Mouse (Mus musculus) neural tube, embryonic 13.5 days (tissue): Measurements from ENCODE around the gene Fam169a. TPM values are rescaled to one million over a fixed set of nuclear protein-coding genes. Genes with fewer than 3 reads are reported as not detected.
"Not testable (repeated sequence)": the region's sequence is repeated elsewhere in the genome, so short reads cannot be mapped to it uniquely, and the experiment has no call there.

ENCODE experiments used
- ATAC-seq: fragments of 200-750 bp; cut with Nextera tagmentation; 2 replicates; pipeline ENCODE4 v1.8.0; 2017; ENCODE audit warnings: low read depth, mild to moderate bottlenecking, moderate TSS enrichment, moderate library complexity
- H3K27ac ChIP-seq: fragments of 300-500 bp; sonication (generic); replicated peaks from 2 replicates; pipeline ENCODE4 v1.5.1; 2015; ENCODE audit warnings: moderate library complexity, mild to moderate bottlenecking, inconsistent platforms
- H3K27me3 ChIP-seq: fragments of 300-500 bp; sonication (generic); 2 replicates; pipeline ENCODE4 v1.6.1; 2015; ENCODE audit warnings: mild to moderate bottlenecking, inconsistent platforms
- H3K36me3 ChIP-seq: fragments of 300-500 bp; sonication (generic); 2 replicates; pipeline ENCODE4 v1.6.1; 2015; ENCODE audit warnings: mild to moderate bottlenecking, inconsistent platforms
- H3K4me1 ChIP-seq: fragments of 300-500 bp; sonication (generic); replicated peaks from 2 replicates; pipeline ENCODE4 v1.6.1; 2015; ENCODE audit warnings: inconsistent platforms
- H3K4me2 ChIP-seq: fragments of 300-500 bp; sonication (generic); 2 replicates; pipeline ENCODE4 v1.6.1; 2015; ENCODE audit warnings: inconsistent platforms, mild to moderate bottlenecking, moderate library complexity
- H3K4me3 ChIP-seq: fragments of 300-500 bp; sonication (generic); 2 replicates; pipeline ENCODE4 v1.5.1; 2015; ENCODE audit warnings: mild to moderate bottlenecking, inconsistent platforms
- H3K9ac ChIP-seq: fragments of 300-500 bp; sonication (generic); 2 replicates; pipeline ENCODE4 v1.6.1; 2015; ENCODE audit warnings: moderate library complexity, mild to moderate bottlenecking, inconsistent platforms
- H3K9me3 ChIP-seq: fragments of 300-500 bp; sonication (generic); 2 replicates; pipeline ENCODE4 v1.6.1; 2016; ENCODE audit warnings: inconsistent platforms
- WGBS: fragments of 180-500 bp; shearing (Covaris S2); methylation state at CpG from one replicate; pipeline ENCODE4 v1.1.7; 2015; 5-methylcytosine and 5-hydroxymethylcytosine counted together
- polyA plus RNA-seq: library from polyadenylated mRNA; unstranded; fragments of >200 nt; fragmentation: Nextera tagmentation; extraction: Ambion mirVana; gene quantifications from 2 replicates; pipeline ENCODE4 v1.2.1, GENCODE M21; 2015

Gene Fam169a
- polyA plus RNA-seq, 1 experiment from 2014 or later, result 22.1 TPM

DNA sequence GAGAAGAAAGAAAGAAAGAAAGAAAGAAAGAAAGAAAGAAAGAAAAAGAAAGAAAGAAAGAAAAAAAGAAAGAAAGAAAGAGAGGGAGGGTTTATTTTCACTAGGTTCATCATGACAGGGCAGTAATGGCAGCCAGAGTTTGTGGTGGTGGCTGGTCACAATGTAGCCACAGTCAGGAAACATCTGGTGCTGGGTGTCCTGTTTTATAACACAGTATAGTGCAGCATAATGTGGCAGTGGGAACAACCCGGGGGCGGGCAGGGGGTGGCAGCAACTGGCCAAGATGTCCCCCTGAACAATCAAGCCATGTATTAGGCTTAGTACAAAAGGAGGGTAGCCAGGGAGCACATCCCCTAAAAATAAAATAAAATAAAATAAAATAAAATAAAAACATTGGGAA lies 3.7 kb upstream of the Fam169a start:
- Histone ChIP-seq H3K36me3 (no peaks in the 10 kb centered on the region), H3K9me3 (no peaks in the 10 kb centered on the region), H3K27ac (no peak overlapping the region), H3K4me3 (no peak overlapping the region), H3K4me2 (no peak overlapping the region), H3K27me3 (no peaks in the 10 kb centered on the region), H3K9ac (no peak overlapping the region), H3K4me1 (no peaks in the 10 kb centered on the region)
- 81% methylated on average over 2 of the region's 2 CpGs for WGBS
- no peak for ATAC-seq

DNA sequence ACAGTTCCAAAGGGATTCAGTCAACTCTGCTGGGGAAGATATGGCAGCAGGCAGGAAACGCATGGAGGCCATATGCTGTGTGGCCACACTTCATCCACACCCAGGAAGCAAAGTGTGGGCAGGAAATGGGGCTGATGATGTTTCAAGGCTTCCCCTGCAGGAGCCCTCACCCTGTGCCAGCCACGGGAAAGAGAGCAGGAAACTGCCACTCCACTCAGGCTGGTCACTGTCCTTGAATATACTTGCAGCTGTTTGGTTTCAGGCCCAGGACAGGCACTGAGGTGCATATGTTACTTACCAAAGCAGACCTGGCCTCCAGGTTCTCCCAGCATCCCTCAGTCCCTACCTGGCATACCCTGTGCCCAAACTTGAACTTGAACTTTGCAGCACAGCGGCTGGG lies 2.7 kb upstream of the Fam169a start:
- ATAC-seq, result no peak

GRCm38 (mm10) chr13:97064844-97065621 lies 2.1 kb upstream of the Fam169a start:
- 45% methylated on average over 18 of the region's 18 CpGs for WGBS
- H3K27me3 ChIP-seq, H3K4me1 ChIP-seq, H3K9me3 ChIP-seq, H3K4me3 ChIP-seq, ATAC-seq, H3K9ac ChIP-seq, H3K36me3 ChIP-seq, H3K27ac ChIP-seq: not testable (repeated sequence)
- 0 out of 2 replicates have a peak overlapping the region, but pooled peaks have one; percentile 13 for H3K4me2 ChIP-seq

More for the DNA sequence above, 2.7 kb upstream of the Fam169a start:
- no peaks in the 10 kb centered on the region for H3K27me3 ChIP-seq
- 55% methylated on average over 3 of the region's 3 CpGs for WGBS
- H3K9ac ChIP-seq, result no peak overlapping the region
- H3K27ac ChIP-seq, result no peak overlapping the region
- no peaks in the 10 kb centered on the region for H3K9me3 ChIP-seq
- H3K4me1 ChIP-seq, result no peaks in the 10 kb centered on the region
- no peaks in the 10 kb centered on the region for H3K36me3 ChIP-seq
- no peak overlapping the region for H3K4me3 ChIP-seq
- H3K4me2 ChIP-seq, result no peak overlapping the region

GRCm38 (mm10) chr13:97067691-97068090 lies 605 bp downstream of the Fam169a start:
- no peak overlapping the region for H3K4me2 ChIP-seq
- peaks cover 6% of the 10 kb centered on the region; the same call in 1 of the 2 replicates for H3K27me3 ChIP-seq
- WGBS, result 7% methylated on average over 6 of the region's 6 CpGs
- no peak overlapping the region for H3K4me3 ChIP-seq
- peaks cover 7% of the 10 kb centered on the region; the same call in 1 of the 2 replicates for H3K4me1 ChIP-seq
- no peak overlapping the region for H3K9ac ChIP-seq
- H3K36me3 ChIP-seq, result no peaks in the 10 kb centered on the region
- ATAC-seq, result no peak
- H3K9me3 ChIP-seq, result no peaks in the 10 kb centered on the region
- H3K27ac ChIP-seq, result no peak overlapping the region

DNA sequence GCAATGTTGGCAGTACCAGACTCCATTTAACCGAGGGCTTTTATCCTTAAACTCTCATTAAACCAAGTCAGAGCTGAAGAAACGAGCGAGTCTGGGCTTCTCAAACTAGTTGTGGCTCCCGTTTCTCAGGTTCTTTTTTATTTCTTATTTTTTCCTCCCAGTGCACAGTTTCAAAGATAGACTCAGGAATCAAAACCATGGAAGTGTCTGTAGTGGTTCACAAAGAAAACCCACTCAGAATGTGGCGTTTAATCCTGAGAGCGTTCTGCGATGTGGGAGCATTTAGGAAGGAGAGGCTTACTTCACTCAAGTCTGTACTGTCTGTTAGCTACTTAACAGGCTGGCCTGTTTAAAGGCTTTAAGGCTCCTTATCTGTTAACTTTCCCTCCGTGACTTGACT lies 1.1 kb downstream of the Fam169a start:
- H3K36me3 ChIP-seq, result no peaks in the 10 kb centered on the region
- H3K9ac ChIP-seq, result no peak overlapping the region
- no peak overlapping the region for H3K27ac ChIP-seq
- peaks cover 11% of the 10 kb centered on the region for H3K4me1 ChIP-seq
- no peaks in the 10 kb centered on the region for H3K9me3 ChIP-seq
- peaks cover 6% of the 10 kb centered on the region; the same call in 1 of the 2 replicates for H3K27me3 ChIP-seq
- ATAC-seq, result no peak
- WGBS, result 53% methylated on average over 8 of the region's 8 CpGs
- H3K4me2 ChIP-seq, result no peak overlapping the region
- H3K4me3 ChIP-seq, result no peak overlapping the region

DNA sequence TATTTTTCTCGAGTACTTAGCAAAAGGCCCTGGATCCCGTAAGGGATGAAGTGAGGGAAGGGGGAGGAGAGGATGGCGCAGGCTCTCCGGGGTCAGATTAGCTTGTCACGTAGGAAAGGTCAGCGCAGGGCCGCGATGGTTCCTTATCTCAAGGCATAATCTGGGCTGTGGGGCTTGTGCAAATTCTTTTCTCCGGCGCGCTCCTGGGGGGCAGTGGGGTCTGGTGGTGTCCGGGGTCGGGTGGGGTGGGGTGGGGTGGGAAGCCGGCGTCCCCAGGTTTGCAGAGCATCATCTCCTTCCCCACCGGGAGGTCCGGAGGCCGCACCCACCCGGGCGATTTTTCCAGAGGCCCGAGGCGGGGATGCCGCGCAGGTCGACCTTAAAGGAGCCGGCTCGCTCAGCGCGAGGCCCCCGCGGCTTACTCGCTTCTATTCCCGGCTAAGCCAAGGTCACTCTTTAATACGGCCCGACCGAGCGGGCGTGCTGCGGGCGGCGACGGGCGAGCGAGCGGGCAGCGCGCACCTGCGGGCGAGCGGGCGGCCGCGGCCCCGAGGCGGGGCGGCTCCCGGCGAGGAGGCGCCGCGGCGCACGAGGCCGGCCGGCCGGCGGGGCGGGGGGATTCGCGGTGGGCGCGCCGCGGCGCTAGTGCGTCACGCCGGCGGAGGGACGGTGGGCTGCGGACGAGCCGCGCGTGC lies 4.0 kb downstream of the Fam169a start:
- Histone ChIP-seq H3K9ac (peak overlapping the region; percentile 86), H3K27ac (peak overlapping the region; percentile 94), H3K4me3 (peak overlapping the region; percentile 83), H3K4me2 (peak overlapping the region; percentile 74), H3K9me3 (no peaks in the 10 kb centered on the region), H3K27me3 (peaks cover 6% of the 10 kb centered on the region; the same call in 1 of the 2 replicates), H3K4me1 (peaks cover 18% of the 10 kb centered on the region), H3K36me3 (no peaks in the 10 kb centered on the region)
- under 1% methylated on average over 55 of the region's 85 CpGs for WGBS
- ATAC-seq, result peak; percentile 89

DNA sequence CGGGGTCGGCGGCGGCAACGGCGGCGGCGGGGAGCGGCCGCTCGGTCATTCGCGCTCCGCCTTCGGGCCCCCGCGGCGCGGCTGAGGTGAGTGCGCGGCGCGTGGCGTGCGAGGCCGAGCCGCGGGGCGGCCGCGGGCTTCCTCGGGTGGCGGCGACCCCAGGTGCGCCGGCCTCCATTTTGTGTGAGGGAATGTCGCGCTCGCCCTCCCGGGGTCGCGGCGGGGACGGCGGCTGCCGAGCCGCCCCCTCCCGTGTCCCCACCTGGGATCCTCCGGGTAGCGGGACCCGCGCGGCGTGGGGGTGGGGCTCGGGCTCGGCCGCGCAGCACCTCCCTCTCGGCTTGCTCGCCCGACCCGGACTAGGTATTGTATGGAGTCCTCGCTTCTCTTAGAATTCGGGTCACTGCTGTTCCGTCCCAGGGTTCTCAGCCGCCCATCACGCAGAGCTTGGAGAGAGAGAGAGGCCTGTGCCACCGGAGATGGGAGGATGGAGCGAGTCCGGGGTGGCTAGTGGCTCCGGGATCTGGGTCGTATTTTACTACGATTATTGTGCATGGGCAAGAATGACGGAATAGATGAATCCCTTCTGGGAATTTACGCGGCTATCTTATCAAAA lies 4.6 kb downstream of the Fam169a start:
- H3K9me3 ChIP-seq, result no peaks in the 10 kb centered on the region

DNA sequence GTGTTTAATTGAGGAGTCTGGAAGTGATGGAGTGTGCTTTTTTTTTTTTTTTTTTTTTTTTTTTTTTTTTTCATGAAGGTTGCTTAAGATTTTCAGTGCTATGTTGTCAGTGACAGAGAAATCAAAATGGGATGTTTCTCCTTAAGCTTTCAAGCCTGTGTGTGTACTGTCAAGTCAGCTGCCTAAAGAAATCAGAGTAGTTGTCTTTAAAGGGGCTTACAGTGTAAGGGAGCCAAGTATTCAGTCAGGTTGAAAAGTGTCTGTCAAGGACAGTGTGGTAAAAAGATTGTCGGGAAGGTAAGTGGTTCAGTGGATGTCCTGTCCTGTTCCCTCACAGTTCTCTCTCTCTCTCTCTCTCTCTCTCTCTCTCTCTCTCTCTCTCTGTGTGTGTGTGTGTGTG lies 6.4 kb downstream of the Fam169a start:
- H3K27me3 ChIP-seq, result peaks cover 6% of the 10 kb centered on the region; the same call in 1 of the 2 replicates
- no peaks in the 10 kb centered on the region for H3K9me3 ChIP-seq
- 79% methylated on average over 1 of the region's 1 CpGs for WGBS
- H3K4me1 ChIP-seq, result peaks cover 18% of the 10 kb centered on the region
- H3K4me3 ChIP-seq, result no peak overlapping the region
- H3K27ac ChIP-seq, result no peak overlapping the region
- H3K4me2 ChIP-seq, result peak overlapping the region; percentile 74
- ATAC-seq, result no peak
- no peaks in the 10 kb centered on the region for H3K36me3 ChIP-seq
- H3K9ac ChIP-seq, result no peak overlapping the region

More for the DNA sequence above, 4.6 kb downstream of the Fam169a start:
- under 1% methylated on average over 62 of the region's 76 CpGs for WGBS
- Histone ChIP-seq H3K9ac (peak overlapping the region; percentile 86), H3K4me1 (peaks cover 18% of the 10 kb centered on the region), H3K27me3 (peaks cover 6% of the 10 kb centered on the region; the same call in 1 of the 2 replicates), H3K36me3 (no peaks in the 10 kb centered on the region), H3K4me3 (peak overlapping the region; percentile 83), H3K27ac (peak overlapping the region; percentile 94), H3K4me2 (peak overlapping the region; percentile 74)
- ATAC-seq, result peak; percentile 85

DNA sequence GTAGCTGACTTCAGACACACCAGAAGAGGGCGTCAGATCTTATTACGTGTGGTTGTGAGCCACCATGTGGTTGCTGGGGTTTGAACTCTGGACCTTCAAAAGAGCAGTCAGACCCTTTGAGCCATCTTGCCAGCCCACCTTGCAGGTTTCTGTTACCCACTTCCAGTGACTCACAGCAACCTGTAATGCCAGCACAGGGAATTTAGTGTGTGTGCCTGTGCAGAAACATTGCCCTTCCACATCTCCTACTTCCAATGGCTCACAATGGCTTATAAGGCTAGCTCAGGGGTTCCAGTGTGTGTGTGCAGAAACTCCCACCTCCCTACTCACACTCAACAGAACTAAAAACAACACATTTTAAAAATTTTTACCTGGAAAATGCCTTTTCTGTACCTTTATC lies 10.5 kb downstream of the Fam169a start:
- Histone ChIP-seq H3K4me2 (no peak overlapping the region), H3K36me3 (no peaks in the 10 kb centered on the region), H3K4me1 (peaks cover 13% of the 10 kb centered on the region), H3K9ac (no peak overlapping the region), H3K9me3 (no peaks in the 10 kb centered on the region), H3K27me3 (no peaks in the 10 kb centered on the region), H3K4me3 (no peak overlapping the region), H3K27ac (no peak overlapping the region)
- 92% methylated on average over 2 of the region's 2 CpGs for WGBS
- ATAC-seq, result no peak

GRCm38 (mm10) chr13:97080201-97080600 lies 13.1 kb downstream of the Fam169a start:
- Histone ChIP-seq H3K9me3 (no peaks in the 10 kb centered on the region), H3K27me3 (no peaks in the 10 kb centered on the region), H3K4me1 (no peaks in the 10 kb centered on the region), H3K27ac (no peak overlapping the region), H3K4me3 (no peak overlapping the region), H3K36me3 (no peaks in the 10 kb centered on the region), H3K9ac (no peak overlapping the region), H3K4me2 (no peak overlapping the region)
- no peak for ATAC-seq
- WGBS, result 84% methylated on average over 2 of the region's 2 CpGs

GRCm38 (mm10) chr13:97080615-97081014 lies 13.5 kb downstream of the Fam169a start:
- ATAC-seq, result no peak
- Histone ChIP-seq H3K27ac (no peak overlapping the region), H3K4me3 (no peak overlapping the region), H3K9me3 (no peaks in the 10 kb centered on the region), H3K36me3 (no peaks in the 10 kb centered on the region), H3K27me3 (no peaks in the 10 kb centered on the region), H3K9ac (no peak overlapping the region), H3K4me2 (no peak overlapping the region), H3K4me1 (no peaks in the 10 kb centered on the region)
- 90% methylated on average over 3 of the region's 3 CpGs for WGBS

GRCm38 (mm10) chr13:97082432-97082831 lies 15.3 kb downstream of the Fam169a start:
- H3K9me3 ChIP-seq, result no peaks in the 10 kb centered on the region
- no peaks in the 10 kb centered on the region for H3K27me3 ChIP-seq
- H3K27ac ChIP-seq, result no peak overlapping the region
- no peak overlapping the region for H3K4me2 ChIP-seq
- no peak for ATAC-seq
- no peaks in the 10 kb centered on the region for H3K4me1 ChIP-seq
- no peak overlapping the region for H3K4me3 ChIP-seq
- no peak overlapping the region for H3K9ac ChIP-seq
- 95% methylated on average over 7 of the region's 7 CpGs for WGBS
- no peaks in the 10 kb centered on the region for H3K36me3 ChIP-seq
